Mouse (Mus musculus) embryonic facial prominence, embryonic 14.5 days (tissue): Measurements from ENCODE around the gene Msi2. TPM values are rescaled to one million over a fixed set of nuclear protein-coding genes. Genes with fewer than 3 reads are reported as not detected.

Source experiments
- ATAC-seq: fragments of 200-750 bp; cut with Nextera tagmentation; 2 replicates; pipeline ENCODE4 v1.8.0; 2017; ENCODE audit warnings: low read depth, moderate number of reproducible peaks, moderate TSS enrichment
- DNase-seq: peaks from one replicate; pipeline ENCODE4 v3.0.0-alpha.2; 2015; ENCODE audit warnings: low spot score
- H3K27ac ChIP-seq: fragments of 300-500 bp; sonication (generic); replicated peaks from 2 replicates; pipeline ENCODE4 v1.5.1; 2014; ENCODE audit warnings: low read depth, mild to moderate bottlenecking, low read length, moderate library complexity
- H3K27me3 ChIP-seq: fragments of 300-500 bp; sonication (generic); replicated peaks from 2 replicates; pipeline ENCODE4 v1.6.1; 2014; ENCODE audit warnings: low read length; ENCODE audit not compliant: control insufficient read depth, insufficient read depth
- H3K36me3 ChIP-seq: fragments of 300-500 bp; sonication (generic); 2 replicates; pipeline ENCODE4 v1.6.1; 2014; ENCODE audit warnings: low read length, mixed read lengths; ENCODE audit not compliant: control insufficient read depth, insufficient read depth
- H3K4me1 ChIP-seq: fragments of 300-500 bp; sonication (generic); 2 replicates; pipeline ENCODE4 v1.6.1; 2014; ENCODE audit warnings: antibody characterized with exemption, low read length; ENCODE audit not compliant: control insufficient read depth, insufficient read depth
- H3K4me2 ChIP-seq: fragments of 300-500 bp; sonication (generic); 2 replicates; pipeline ENCODE4 v1.6.1; 2014; ENCODE audit warnings: low read depth, mild to moderate bottlenecking, low read length, moderate library complexity, mixed read lengths
- H3K4me3 ChIP-seq: fragments of 300-500 bp; sonication (generic); 2 replicates; pipeline ENCODE4 v1.5.1; 2014; ENCODE audit warnings: low read depth, mild to moderate bottlenecking, low read length
- H3K9ac ChIP-seq: fragments of 300-500 bp; sonication (generic); 2 replicates; pipeline ENCODE4 v1.6.1; 2014; ENCODE audit warnings: low read depth, mild to moderate bottlenecking, low read length, moderate library complexity, mixed read lengths
- H3K9me3 ChIP-seq: fragments of 300-500 bp; sonication (generic); 2 replicates; pipeline ENCODE4 v1.6.1; 2016; ENCODE audit warnings: low read length; ENCODE audit not compliant: control insufficient read depth
- WGBS: fragments of 180-500 bp; shearing (Covaris S2); extraction: QIAGEN DNeasy Blood & Tissue Kit; methylation state at CpG from one replicate; pipeline ENCODE4 v1.1.7; 2014; 5-methylcytosine and 5-hydroxymethylcytosine counted together
- polyA plus RNA-seq: library from polyadenylated mRNA; unstranded; fragments of >200 nt; fragmentation: Nextera tagmentation; extraction: Ambion mirVana; gene quantifications from 2 replicates; pipeline ENCODE4 v1.2.1, GENCODE M21; 2014

Msi2 gene
- polyA plus RNA-seq, 1 experiment from 2014 or later = 15.2 TPM

DNA sequence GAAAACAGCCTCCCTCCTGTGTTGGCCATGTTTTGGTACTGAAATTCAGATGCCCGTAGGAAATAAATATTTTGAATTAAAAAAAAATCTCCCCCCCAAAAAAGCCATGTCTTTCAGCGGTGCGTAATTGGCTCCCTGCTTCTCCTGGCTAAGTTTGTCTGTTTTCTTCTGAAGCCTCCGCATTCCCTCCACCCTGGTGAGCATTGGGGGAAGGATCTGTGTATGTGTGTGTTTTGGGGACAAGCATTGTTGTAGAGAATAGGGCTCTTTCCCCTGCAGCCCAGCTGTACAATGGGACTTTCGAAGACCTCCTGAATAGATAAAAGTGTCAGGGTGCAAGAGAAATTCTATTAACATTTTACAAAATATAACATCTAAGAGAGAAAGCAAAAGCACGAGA, 236.1 kb downstream of the Msi2 start:
- no peaks in the 10 kb centered on the region for H3K9me3 ChIP-seq
- H3K27ac ChIP-seq = 0 out of 2 replicates have a peak overlapping the region, but pooled peaks have one; percentile 18
- peaks cover 18% of the 10 kb centered on the region for H3K4me1 ChIP-seq
- no peak overlapping the region for H3K9ac ChIP-seq
- no peaks in the 10 kb centered on the region for H3K27me3 ChIP-seq
- DNase-seq (no peak), ATAC-seq (no peak)
- H3K36me3 ChIP-seq = peaks cover 15% of the 10 kb centered on the region; the same call in 1 of the 2 replicates
- WGBS = 56% methylated on average over 6 of the region's 6 CpGs
- no peak overlapping the region for H3K4me3 ChIP-seq
- no peak overlapping the region for H3K4me2 ChIP-seq

DNA sequence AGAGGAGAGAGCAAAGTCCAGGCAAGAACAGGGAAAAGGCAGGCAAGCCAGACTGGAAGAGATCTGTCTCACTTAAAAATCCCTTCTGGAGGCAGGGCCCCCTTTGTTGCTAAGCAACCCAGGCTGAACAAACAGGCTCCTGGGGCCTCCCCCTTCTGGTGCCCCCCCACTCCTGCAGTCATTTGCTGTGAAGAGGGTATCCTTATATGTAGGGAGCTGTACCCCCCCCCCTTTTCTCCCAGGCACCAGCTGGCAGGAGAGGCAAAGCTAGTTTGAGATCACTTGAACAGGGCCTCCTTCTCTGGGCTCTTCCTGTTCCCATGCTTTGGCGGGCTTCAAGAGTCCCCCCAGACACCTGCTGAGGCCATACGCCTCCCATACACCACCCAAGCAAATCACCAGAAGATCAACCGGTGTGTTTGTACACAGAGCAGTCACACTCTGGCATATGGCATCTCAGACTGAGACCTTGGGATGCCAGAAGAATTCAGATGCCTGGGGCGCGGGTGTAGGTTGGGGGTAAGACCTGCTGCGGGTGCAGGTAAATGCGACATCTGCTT, 236.6 kb downstream of the Msi2 start:
- no peak overlapping the region for H3K4me2 ChIP-seq
- ATAC-seq (peak; percentile 78), DNase-seq (peak; percentile 89)
- H3K36me3 ChIP-seq = peaks cover 15% of the 10 kb centered on the region; the same call in 1 of the 2 replicates
- peak overlapping the region; percentile 73 for H3K27ac ChIP-seq
- peaks cover 18% of the 10 kb centered on the region for H3K4me1 ChIP-seq
- no peaks in the 10 kb centered on the region for H3K27me3 ChIP-seq
- no peak overlapping the region for H3K4me3 ChIP-seq
- H3K9me3 ChIP-seq = no peaks in the 10 kb centered on the region
- 48% methylated on average over 7 of the region's 7 CpGs for WGBS
- peak overlapping the region; percentile 0; the same call in 1 of the 2 replicates for H3K9ac ChIP-seq

DNA sequence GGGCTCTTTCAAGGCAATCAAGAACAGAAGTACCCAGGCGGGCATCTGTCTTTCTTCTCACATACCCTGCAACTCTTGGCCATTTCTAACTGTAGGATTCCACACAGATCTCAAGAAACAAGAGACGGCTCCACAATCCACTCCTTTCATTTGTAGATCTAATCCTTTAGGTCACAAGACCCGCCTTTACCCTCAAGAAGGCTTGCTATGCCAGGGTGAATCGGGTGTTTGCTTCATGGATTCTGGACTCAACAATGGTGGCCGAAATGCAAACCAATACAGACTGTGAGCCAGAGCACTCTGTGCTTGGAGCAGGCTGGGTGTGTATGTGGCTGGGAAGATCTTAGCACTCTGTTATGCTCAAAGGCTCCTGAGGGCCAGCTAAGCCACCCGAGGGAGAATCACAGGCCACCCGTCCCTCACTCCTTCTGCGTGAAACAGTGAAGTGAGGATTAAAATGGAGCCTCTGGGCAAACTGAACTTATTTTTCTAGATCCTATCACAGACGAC, 237.2 kb downstream of the Msi2 start:
- peak overlapping the region; percentile 0; the same call in 1 of the 2 replicates for H3K9ac ChIP-seq
- no peaks in the 10 kb centered on the region for H3K9me3 ChIP-seq
- 0 out of 2 replicates have a peak, but pooled peaks have one; percentile 42 for ATAC-seq
- WGBS = 50% methylated on average over 9 of the region's 9 CpGs
- H3K27me3 ChIP-seq = no peaks in the 10 kb centered on the region
- peak overlapping the region; percentile 73 for H3K27ac ChIP-seq
- no peak overlapping the region for H3K4me3 ChIP-seq
- H3K4me2 ChIP-seq = no peak overlapping the region
- H3K4me1 ChIP-seq = peaks cover 18% of the 10 kb centered on the region
- no peak for DNase-seq
- peaks cover 15% of the 10 kb centered on the region; the same call in 1 of the 2 replicates for H3K36me3 ChIP-seq

DNA sequence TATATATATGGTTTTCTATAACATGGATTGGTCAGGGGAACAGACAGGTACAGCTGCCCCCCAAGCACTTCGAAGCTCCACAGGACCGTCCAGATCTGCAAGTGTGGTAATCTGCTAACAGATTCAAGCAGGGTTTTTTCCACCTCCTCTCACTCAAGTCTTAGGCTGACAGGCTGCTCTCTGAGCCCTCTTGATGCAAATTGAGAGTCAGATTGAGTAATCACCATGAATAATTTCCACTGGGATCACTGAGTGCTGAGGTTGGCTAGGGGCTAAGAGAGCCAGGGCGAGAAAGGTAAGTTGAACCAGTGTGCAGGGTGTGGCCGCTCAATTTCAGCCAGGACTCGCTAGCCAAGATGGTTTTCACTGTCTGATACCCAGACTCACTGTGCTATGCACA, 238.8 kb downstream of the Msi2 start:
- Histone ChIP-seq H3K4me2 (no peak overlapping the region), H3K36me3 (peaks cover 15% of the 10 kb centered on the region; the same call in 1 of the 2 replicates), H3K4me3 (no peak overlapping the region), H3K4me1 (peaks cover 11% of the 10 kb centered on the region), H3K27me3 (no peaks in the 10 kb centered on the region), H3K9ac (no peak overlapping the region), H3K27ac (no peak overlapping the region), H3K9me3 (no peaks in the 10 kb centered on the region)
- DNase-seq (no peak), ATAC-seq (no peak)
- WGBS = 76% methylated on average over 5 of the region's 5 CpGs

DNA sequence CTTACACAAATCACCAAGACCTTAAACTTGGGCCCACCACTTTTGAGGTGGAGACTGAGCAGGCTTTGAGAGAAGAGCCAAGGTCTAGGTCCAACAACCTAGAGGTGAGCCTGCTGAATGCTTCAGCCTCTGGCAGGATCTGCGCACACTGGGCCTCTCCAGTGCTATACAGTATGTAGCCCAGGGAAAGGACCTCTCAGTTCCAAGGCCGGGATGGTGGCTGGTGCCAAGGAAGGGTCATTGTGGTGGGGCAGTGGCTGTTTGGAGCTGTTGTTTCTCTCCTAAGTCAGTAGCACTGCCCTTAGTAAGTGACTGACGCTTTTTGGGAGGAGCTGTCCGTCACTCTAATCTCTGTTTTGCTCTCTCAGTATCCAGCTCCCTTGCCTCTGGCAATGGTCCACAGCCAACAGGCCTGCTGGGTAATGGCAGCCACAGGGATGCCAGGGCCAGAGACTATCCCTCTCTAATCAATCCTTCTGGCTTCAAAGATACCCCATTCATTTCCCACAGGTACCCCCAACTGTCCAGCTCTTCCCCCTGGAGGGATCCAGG, 243.3 kb downstream of the Msi2 start:
- no peaks in the 10 kb centered on the region for H3K27me3 ChIP-seq
- ATAC-seq (no peak), DNase-seq (no peak)
- no peak overlapping the region for H3K4me2 ChIP-seq
- no peak overlapping the region for H3K27ac ChIP-seq
- H3K4me3 ChIP-seq = no peak overlapping the region
- H3K9ac ChIP-seq = no peak overlapping the region
- H3K9me3 ChIP-seq = no peaks in the 10 kb centered on the region
- peaks cover 14% of the 10 kb centered on the region for H3K4me1 ChIP-seq
- peaks cover 15% of the 10 kb centered on the region; the same call in 1 of the 2 replicates for H3K36me3 ChIP-seq
- WGBS = 82% methylated on average over 4 of the region's 4 CpGs

DNA sequence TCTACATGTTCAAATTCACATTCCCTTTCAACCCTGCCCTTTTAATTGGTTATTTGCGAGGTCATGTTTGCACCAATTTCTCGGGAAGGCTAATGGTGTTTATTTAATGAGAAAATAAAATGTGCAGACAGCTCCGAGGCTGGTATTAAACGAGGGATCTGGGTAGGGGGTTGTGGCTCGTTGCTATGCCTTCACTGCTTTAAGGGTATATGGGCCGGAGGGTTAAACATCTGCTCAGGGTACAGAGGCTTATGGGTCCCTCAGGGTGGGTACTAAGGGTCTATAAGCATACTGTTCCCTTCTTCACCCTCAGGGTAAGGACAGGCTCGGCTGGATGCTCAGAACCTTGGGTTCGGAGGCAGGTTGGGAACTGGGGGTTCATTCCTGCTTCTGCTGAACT, 245.6 kb downstream of the Msi2 start:
- no peak overlapping the region for H3K9ac ChIP-seq
- 53% methylated on average over 8 of the region's 8 CpGs for WGBS
- no peaks in the 10 kb centered on the region for H3K27me3 ChIP-seq
- H3K4me2 ChIP-seq = no peak overlapping the region
- no peak overlapping the region for H3K27ac ChIP-seq
- no peak for DNase-seq
- 0 out of 2 replicates have a peak, but pooled peaks cover 5% of the 10 kb centered on the region for H3K36me3 ChIP-seq
- H3K4me1 ChIP-seq = peaks cover 14% of the 10 kb centered on the region
- no peak for ATAC-seq
- H3K9me3 ChIP-seq = no peaks in the 10 kb centered on the region
- H3K4me3 ChIP-seq = no peak overlapping the region

DNA sequence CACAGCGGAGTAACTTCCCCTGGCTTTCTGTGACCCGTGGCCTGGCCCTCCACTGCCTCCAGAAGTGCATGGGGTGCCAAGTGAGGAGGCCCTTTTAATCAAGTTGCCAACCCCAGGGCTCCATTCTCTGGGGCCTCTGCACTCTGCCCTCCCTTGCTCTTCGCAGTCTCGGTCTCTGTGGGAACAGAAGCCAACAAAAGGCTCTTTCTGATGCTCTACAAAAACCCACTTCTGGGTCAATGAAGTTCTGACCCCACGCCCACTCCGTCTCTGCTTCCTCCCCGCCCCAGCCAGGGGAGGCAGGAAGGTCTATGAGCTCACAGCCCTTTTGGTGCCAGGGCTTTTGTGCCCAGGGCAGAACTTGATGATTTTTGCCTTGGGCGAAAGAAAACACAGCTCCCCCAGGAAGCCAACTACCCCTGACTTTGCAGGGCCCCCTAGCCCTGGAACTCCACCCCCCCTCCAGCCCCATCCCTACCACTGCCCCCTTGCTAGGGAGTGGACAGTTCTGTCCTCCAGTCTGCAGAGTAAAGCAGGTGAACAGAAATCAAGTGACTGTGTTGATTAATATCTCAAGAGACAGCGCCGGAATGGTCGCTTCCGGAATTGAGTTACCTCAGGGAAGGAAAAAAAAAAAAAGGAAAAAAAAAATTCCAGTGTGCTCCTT, 246.2 kb downstream of the Msi2 start:
- WGBS = 47% methylated on average over 12 of the region's 12 CpGs
- ATAC-seq = peak; percentile 74; the same call in 1 of the 2 replicates
- H3K27ac ChIP-seq = peak overlapping the region; percentile 21; the same call in 1 of the 2 replicates
- H3K27me3 ChIP-seq = no peaks in the 10 kb centered on the region
- H3K9me3 ChIP-seq = no peaks in the 10 kb centered on the region
- H3K4me3 ChIP-seq = no peak overlapping the region
- no peak overlapping the region for H3K4me2 ChIP-seq
- H3K36me3 ChIP-seq = no peaks in the 10 kb centered on the region
- H3K4me1 ChIP-seq = peaks cover 14% of the 10 kb centered on the region
- H3K9ac ChIP-seq = no peak overlapping the region
- DNase-seq = peak; percentile 77

DNA sequence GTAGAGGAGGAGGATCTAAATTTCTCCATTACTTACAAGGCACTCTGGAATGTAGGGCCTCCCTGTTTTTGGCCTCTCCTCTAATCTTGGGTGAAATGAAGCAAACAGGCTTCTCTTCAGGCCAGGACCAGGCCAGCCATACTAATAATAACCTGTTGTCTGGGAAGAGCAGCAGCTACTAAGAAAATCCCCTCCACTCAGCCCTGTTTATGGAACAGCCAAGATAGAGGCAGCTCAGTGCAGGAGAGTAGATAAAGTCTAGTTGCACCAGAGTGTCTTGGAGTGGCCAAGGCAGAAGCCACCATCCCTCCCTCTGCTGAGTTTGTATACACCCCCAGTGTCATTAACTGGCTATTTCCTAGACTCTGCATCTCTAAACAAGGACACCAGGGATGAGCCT, 247.7 kb downstream of the Msi2 start:
- Histone ChIP-seq H3K4me1 (peaks cover 14% of the 10 kb centered on the region), H3K4me3 (no peak overlapping the region), H3K27me3 (no peaks in the 10 kb centered on the region), H3K9ac (no peak overlapping the region), H3K27ac (no peak overlapping the region), H3K4me2 (no peak overlapping the region), H3K9me3 (no peaks in the 10 kb centered on the region), H3K36me3 (no peaks in the 10 kb centered on the region)
- ATAC-seq = no peak
- no peak for DNase-seq
